Mouse (Mus musculus) thymus, adult 2 months (tissue): Measurements from ENCODE around the gene Tpmt. TPM values are rescaled to one million over a fixed set of nuclear protein-coding genes. Genes with fewer than 3 reads are reported as not detected.

Experiments
- DNase-seq: peaks from one replicate; pipeline ENCODE4 v3.0.0; 2021
- H3K27ac ChIP-seq: fragments of 200-500 bp; 2 replicates; pipeline ENCODE4 v1.5.1; 2012; ENCODE audit warnings: low read length, control low read depth; ENCODE audit not compliant: control insufficient read depth, insufficient read depth
- H3K27me3 ChIP-seq: fragments of 200-500 bp; 2 replicates; pipeline ENCODE4 v1.6.1; 2012; ENCODE audit warnings: mild to moderate bottlenecking, low read length, moderate library complexity, mixed read lengths; ENCODE audit not compliant: control insufficient read depth, insufficient read depth
- H3K36me3 ChIP-seq: fragments of 200-500 bp; 2 replicates; pipeline ENCODE4 v1.6.1; 2012; ENCODE audit warnings: mild to moderate bottlenecking, low read length, moderate library complexity; ENCODE audit not compliant: control insufficient read depth, insufficient read depth
- H3K4me1 ChIP-seq: fragments of 200-500 bp; replicated peaks from 2 replicates; pipeline ENCODE4 v1.6.1; 2012; ENCODE audit warnings: low read length; ENCODE audit not compliant: control insufficient read depth, insufficient read depth
- H3K4me3 ChIP-seq: fragments of 200-500 bp; 2 replicates; pipeline ENCODE4 v1.5.1; 2012; ENCODE audit warnings: mild to moderate bottlenecking, low read length, control low read depth, moderate library complexity; ENCODE audit not compliant: control insufficient read depth, insufficient read depth
- CTCF ChIP-seq: fragments of 200-500 bp; IDR thresholded peaks from 2 replicates; pipeline ENCODE4 v1.5.1; 2012; ENCODE audit warnings: mild to moderate bottlenecking, control low read depth, low read length, moderate library complexity, borderline replicate concordance; ENCODE audit not compliant: control insufficient read depth, poor library complexity, insufficient read depth; ENCODE audit errors: extremely low read depth
- POLR2A ChIP-seq: fragments of 200-500 bp; IDR thresholded peaks from 2 replicates; pipeline ENCODE4 v1.6.1; 2012; ENCODE audit warnings: mild to moderate bottlenecking, low read length, control low read depth, moderate library complexity; ENCODE audit not compliant: control insufficient read depth, poor library complexity, insufficient read depth; ENCODE audit errors: extremely low read depth
- WGBS: fragments of 180-500 bp; shearing (Covaris S2); methylation state at CpG from one replicate; pipeline ENCODE4 v1.1.7; 2018; 5-methylcytosine and 5-hydroxymethylcytosine counted together
- polyA plus RNA-seq: library from polyadenylated mRNA; depleted of rRNA; stranded (reverse); fragments of >200 nt; gene quantifications from 2 replicates; pipeline ENCODE4 v1.2.3, GENCODE M21; 2012

The Tpmt gene
- polyA plus RNA-seq, 1 experiment, result 2.1 TPM

DNA sequence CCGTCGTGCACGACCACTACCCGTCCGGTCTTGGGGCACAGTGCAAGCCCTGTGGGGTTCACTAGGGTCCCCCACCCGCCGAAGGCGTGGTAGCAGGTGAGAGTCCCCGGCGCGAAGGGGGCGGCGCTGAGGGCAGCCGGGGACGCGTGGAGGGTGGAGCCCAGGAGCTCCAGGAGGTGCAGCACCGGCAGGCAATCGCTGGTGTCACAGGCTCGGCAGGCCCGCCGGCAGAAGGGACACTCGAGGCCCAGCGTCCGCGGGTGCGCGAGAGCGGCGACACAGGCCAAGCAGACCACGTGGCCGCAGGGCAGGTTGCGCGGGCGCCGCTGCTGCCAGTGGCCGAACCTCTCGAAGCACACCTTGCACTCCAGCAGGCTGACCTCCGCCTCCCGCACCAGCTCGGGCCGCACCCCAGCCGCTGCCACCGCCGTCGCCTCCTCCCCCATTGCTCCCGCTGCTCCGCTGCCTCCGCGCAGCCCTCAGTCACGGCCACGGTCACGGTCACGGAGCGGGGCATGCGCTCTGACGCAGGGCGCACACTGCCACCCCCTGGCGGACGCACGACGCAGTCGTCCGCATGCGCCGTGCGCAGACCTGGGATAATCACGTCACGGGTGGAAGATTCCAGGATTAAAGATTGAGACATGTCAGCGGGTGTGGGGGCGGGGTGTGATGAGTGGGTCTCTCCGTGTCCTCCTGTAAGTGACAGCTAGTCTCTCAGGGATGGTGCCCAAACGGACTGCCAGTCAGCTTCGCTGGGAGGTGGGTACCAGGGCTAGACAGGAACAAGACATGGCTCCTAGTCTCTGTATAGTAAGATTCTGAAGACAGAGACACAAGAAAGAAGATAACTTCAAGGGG lies 30.0 kb downstream of the Tpmt start, which contains the start of gene Nhlrc1:
Gene Nhlrc1 (minus strand): TSS at position 517 of the 861 bp plus-strand sequence.
- peak; percentile 33 for TF ChIP-seq POLR2A
- peak; percentile 99 for TF ChIP-seq CTCF
- Histone ChIP-seq H3K27ac (no peak within 1 kb of the TSS), H3K27me3 (no peaks in the 10 kb centered on the region), H3K4me1 (peaks cover 6% of the 10 kb centered on the region; the same call in 1 of the 2 replicates), H3K4me3 (peak within 1 kb of the TSS; percentile 53), H3K36me3 (no peaks in the 10 kb centered on the region)
- 3% methylated on average over 73 of the region's 73 CpGs for WGBS
- peak; percentile 73 for DNase-seq

DNA sequence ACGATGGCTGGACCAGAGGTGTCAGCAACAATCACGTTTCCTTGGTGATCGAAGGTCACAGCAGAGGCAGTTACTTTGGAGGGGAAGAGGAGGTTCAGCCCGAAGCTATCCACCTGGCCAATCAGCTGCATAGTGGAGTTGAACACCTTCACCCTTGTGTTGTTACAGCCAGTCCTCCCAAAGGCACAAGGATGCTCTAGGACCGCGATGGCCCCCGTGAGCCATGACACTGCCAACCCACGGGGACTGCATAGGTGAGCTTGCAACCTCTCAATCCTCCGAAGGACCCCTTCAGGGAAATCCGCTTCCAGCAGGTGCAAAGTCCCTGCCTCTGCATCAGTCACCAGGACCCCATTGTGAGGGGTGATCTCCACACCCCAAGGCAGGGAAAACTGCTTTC lies 30.8 kb downstream of the Tpmt start:
- DNase-seq, result peak; percentile 5
- no peaks in the 10 kb centered on the region for H3K27me3 ChIP-seq
- 83% methylated on average over 10 of the region's 10 CpGs for WGBS
- H3K36me3 ChIP-seq, result no peaks in the 10 kb centered on the region
- peak overlapping the region; percentile 53; the same call in 1 of the 2 replicates for H3K4me3 ChIP-seq
- H3K27ac ChIP-seq, result no peak overlapping the region
- no peak for TF ChIP-seq CTCF
- no peak for TF ChIP-seq POLR2A
- H3K4me1 ChIP-seq, result peaks cover 6% of the 10 kb centered on the region; the same call in 1 of the 2 replicates

DNA sequence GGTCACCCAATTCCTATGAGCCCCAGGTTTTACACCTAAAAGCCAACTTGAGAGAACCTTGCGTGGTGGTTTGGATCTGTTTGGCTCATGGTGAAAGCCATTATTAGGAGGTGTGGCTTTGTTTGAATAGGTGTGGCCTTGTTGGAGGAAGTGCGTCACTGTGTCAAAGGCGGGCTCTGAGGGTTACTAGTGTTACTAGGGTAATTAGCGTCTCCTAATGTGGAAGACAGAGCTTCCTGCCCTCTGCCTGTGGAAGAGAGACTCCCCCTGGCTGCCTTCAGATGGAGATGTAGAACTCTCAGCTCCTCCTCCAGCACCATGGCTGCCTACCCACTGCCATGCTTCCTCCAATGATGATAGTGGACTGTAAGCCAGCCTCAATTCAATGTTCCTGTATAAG lies 42.9 kb downstream of the Tpmt start:
- no peaks in the 10 kb centered on the region for H3K27me3 ChIP-seq
- no peaks in the 10 kb centered on the region for H3K4me1 ChIP-seq
- no peaks in the 10 kb centered on the region for H3K36me3 ChIP-seq
- H3K4me3 ChIP-seq, result no peak overlapping the region
- no peak overlapping the region for H3K27ac ChIP-seq
- WGBS, result 87% methylated on average over 4 of the region's 4 CpGs
- no peak for TF ChIP-seq CTCF
- no peak for TF ChIP-seq POLR2A
- no peak for DNase-seq

DNA sequence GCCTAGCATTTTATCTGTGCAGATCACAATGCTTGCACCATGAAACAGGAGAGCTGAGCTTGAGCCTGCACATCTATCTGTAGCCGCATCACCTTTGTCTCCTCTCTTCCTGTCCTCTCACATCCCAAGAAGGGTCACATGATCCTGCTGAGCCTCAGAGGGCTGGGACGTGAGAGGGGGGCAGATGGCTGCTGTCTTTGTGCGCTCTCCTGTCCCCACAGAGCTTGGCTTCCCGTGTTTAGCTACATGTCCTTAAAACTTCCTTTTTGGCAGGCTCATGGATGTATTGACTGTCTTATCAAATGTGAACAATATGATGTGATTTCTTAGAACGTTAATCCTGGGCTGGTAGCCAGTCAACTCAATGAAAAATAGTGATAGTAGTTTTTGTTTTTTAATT lies 45.0 kb downstream of the Tpmt start:
- no peaks in the 10 kb centered on the region for H3K4me1 ChIP-seq
- WGBS, result 65% methylated on average over 5 of the region's 5 CpGs
- H3K27ac ChIP-seq, result no peak overlapping the region
- H3K27me3 ChIP-seq, result no peaks in the 10 kb centered on the region
- H3K4me3 ChIP-seq, result no peak overlapping the region
- TF ChIP-seq CTCF, result no peak
- no peak for TF ChIP-seq POLR2A
- no peak for DNase-seq
- H3K36me3 ChIP-seq, result no peaks in the 10 kb centered on the region

DNA sequence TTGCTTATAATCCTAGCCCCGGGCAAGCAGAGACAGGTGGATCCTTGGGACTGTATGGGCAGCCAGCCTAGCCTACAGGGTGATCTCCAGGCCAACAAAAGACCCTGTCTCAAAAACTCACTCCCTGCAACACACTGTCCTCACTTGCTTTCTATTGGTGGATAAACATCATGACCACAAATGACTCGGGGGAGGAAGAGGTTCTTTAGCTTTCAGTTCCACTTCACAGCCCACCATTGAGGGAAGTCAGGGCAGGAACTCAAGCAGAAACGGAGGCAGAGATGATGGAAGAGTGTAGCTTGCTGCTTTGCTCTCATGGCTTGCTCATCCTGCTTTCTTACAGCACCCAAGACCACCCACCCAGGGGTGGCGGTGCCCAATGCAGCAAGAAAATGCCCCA lies 47.2 kb downstream of the Tpmt start:
- no peak overlapping the region for H3K4me3 ChIP-seq
- WGBS, result 50% methylated on average over 4 of the region's 4 CpGs
- H3K4me1 ChIP-seq, result no peaks in the 10 kb centered on the region
- DNase-seq, result no peak
- H3K27me3 ChIP-seq, result no peaks in the 10 kb centered on the region
- H3K36me3 ChIP-seq, result no peaks in the 10 kb centered on the region
- TF ChIP-seq POLR2A, result no peak
- H3K27ac ChIP-seq, result no peak overlapping the region

DNA sequence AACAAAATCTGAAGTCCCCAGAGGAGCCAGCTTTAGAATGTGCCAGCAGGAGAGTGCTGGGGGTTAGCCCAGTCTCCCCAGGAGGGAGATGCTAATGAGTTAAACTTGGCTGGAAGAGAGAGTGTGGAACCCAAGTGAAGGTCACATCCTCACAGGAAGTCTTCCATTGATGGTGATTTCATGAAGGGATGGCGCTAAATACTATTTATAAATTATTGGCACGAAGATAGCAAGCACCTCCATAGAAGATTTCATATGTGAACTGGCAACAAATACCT lies 51.3 kb downstream of the Tpmt start:
- WGBS, result 97% methylated on average over 2 of the region's 2 CpGs
- Histone ChIP-seq H3K36me3 (no peaks in the 10 kb centered on the region), H3K27ac (no peak overlapping the region), H3K4me1 (no peaks in the 10 kb centered on the region), H3K4me3 (no peak overlapping the region), H3K27me3 (no peaks in the 10 kb centered on the region)
- TF ChIP-seq CTCF (no peak), POLR2A (no peak)
- no peak for DNase-seq
